ENCODE assay signal across 22 mouse cellular contexts in the genomic region with DNA sequence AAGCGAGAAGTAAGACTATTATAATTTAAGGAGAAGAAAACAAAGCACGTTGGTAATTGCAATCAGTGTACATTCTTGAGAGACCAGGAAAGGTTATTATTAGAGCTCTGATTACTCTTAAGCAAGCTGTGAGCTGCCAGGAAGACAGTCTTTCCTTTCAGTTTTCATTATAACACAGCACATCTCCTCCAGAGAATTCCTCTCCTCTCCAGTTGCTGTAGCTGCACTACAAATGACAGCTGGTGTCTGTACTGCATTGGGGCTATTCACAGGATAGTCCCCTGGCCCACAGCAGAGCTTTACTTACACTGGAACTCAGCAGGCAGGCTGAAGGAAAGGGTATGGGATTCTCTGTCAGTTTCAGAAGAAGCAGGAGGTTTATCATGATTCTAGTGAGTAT.
"Had no signal": no experiment of that assay in that cellular context is flagged by ENCODE, and none has a peak within 500 bp of the region (broad histone marks: within the 10 kb centered on the region; RNA-seq: fewer than 3 reads in every experiment).

No protein-coding gene starts in this region.

- H3K27me3 ChIP-seq: limb, embryonic 13.5 days; liver, embryonic 12.5 days; liver, embryonic 15.5 days; lung, embryonic 15.5 days; midbrain, embryonic 12.5 days; neural tube, embryonic 12.5 days; neural tube, embryonic 15.5 days had no signal

- H3K9me3 ChIP-seq: limb, embryonic 10.5 days; limb, embryonic 13.5 days; liver, embryonic 12.5 days; liver, embryonic 15.5 days; lung, embryonic 15.5 days; midbrain, embryonic 12.5 days; neural tube, embryonic 12.5 days; neural tube, embryonic 15.5 days had no signal

- H3K27ac ChIP-seq: limb, embryonic 10.5 days; limb, embryonic 13.5 days; liver, embryonic 12.5 days; liver, embryonic 15.5 days; lung, embryonic 15.5 days; macrophage; midbrain, embryonic 12.5 days; neural tube, embryonic 12.5 days; neural tube, embryonic 15.5 days; stomach, postnatal 0 days had no signal

- H3K36me3 ChIP-seq: limb, embryonic 10.5 days; limb, embryonic 13.5 days; liver, embryonic 12.5 days; liver, embryonic 15.5 days; lung, embryonic 15.5 days; midbrain, embryonic 12.5 days; neural tube, embryonic 12.5 days; neural tube, embryonic 15.5 days had no signal

- DNase-seq: kidney, adult 8-10 months; kidney, postnatal 25 days; liver; lung, adult 18-20 months; lung, postnatal 14 days; right cerebral cortex, adult 18-20 months; right cerebral cortex, postnatal 14 days; right cerebral cortex, postnatal 4 days; thymus, adult 2 months; thymus, postnatal 14 days; thymus, postnatal 4 days had no signal

- H3K9ac ChIP-seq: limb, embryonic 13.5 days; liver, embryonic 12.5 days; liver, embryonic 15.5 days; lung, embryonic 15.5 days; midbrain, embryonic 12.5 days; neural tube, embryonic 12.5 days; neural tube, embryonic 15.5 days had no signal

- H3K4me3 ChIP-seq: limb, embryonic 10.5 days; limb, embryonic 13.5 days; liver, embryonic 12.5 days; liver, embryonic 15.5 days; lung, embryonic 15.5 days; midbrain, embryonic 12.5 days; neural tube, embryonic 12.5 days; neural tube, embryonic 15.5 days had no signal

- H3K4me1 ChIP-seq: limb, embryonic 13.5 days; lung, embryonic 15.5 days; midbrain, embryonic 12.5 days; neural tube, embryonic 12.5 days; neural tube, embryonic 15.5 days had no signal

- H3K4me2 ChIP-seq: limb, embryonic 13.5 days; liver, embryonic 12.5 days; liver, embryonic 15.5 days; lung, embryonic 15.5 days; midbrain, embryonic 12.5 days; neural tube, embryonic 12.5 days; neural tube, embryonic 15.5 days had no signal

- ATAC-seq: liver, embryonic 12.5 days; midbrain, embryonic 16.5 days had no signal
